Mouse (Mus musculus) bone marrow macrophage, adult 2 months (primary cell): ENCODE measurements around the gene Matk.

ENCODE experiments used
- CTCF ChIP-seq: IDR thresholded peaks from 2 replicates; pipeline ENCODE4 v1.5.1; 2012; ENCODE audit warnings: low read depth, mild to moderate bottlenecking, low read length, moderate library complexity
- POLR2A ChIP-seq: IDR thresholded peaks from 2 replicates; pipeline ENCODE4 v1.6.1; 2012; ENCODE audit warnings: mild to moderate bottlenecking, low read depth, low read length, borderline replicate concordance

- no peak for TF ChIP-seq POLR2A
- TF ChIP-seq CTCF, result peak; percentile 59
Observed at GRCm38 (mm10) chr10:81244595-81244994, 8.1 kb upstream of the Matk start.
